Mouse (Mus musculus) heart, adult 9 months (tissue): ENCODE measurements around the gene Pxt1.

ENCODE experiments used
- DNase-seq, 2 experiments: peaks; one replicate each; pipeline ENCODE4 v3.0.0; 2022; ENCODE audit warnings: low spot score in 2 of 2

The Pxt1 gene

GRCm38 (mm10) chr17:28913940-28914339 lies 29.7 kb downstream of the Pxt1 start:
- no peak for DNase-seq

DNA sequence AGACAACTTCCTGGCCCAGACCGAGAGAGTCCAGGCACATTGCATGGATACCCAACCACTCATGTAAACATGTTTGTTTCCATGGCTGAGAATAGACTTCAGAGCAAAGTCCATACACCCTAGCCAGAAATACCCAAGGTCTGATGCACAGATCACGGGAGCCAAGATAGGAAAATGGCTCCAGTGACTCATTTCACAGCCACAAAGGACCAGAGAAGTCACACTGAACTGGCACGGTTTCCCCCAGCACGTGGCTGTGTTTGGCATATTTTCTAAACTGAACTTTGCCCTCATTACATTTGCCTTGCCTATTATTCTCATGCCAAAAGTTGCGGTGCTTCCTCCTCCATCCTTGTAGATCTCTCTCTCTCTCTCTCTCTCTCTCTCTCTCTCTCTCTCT lies 30.4 kb downstream of the Pxt1 start:
- DNase-seq: peak in 1 of 2 experiments; percentile 26

DNA sequence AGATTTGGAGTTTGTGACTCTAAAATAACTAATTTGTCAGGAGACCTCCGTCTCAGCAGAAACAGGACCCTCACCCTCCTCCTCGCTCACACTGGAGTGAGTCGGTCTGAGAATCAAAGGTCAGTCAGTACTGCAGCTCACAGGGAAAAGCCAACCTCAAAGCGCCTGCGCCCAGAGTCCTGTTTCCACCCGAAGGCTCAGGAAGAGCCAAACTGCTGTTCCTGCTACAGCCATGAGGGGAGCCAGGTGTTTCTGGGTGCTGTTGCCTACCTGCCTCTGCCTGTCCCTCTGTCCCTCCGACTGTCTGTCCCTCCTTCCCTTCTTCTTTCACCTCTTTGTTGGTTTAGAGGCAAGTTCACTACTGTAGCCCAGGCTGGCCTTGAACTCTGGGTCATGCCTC lies 33.5 kb downstream of the Pxt1 start:
- no peak for DNase-seq

- DNase-seq: no peak
These were observed 34.2 kb downstream of the Pxt1 start for GRCm38 (mm10) chr17:28909252-28909941.

DNA sequence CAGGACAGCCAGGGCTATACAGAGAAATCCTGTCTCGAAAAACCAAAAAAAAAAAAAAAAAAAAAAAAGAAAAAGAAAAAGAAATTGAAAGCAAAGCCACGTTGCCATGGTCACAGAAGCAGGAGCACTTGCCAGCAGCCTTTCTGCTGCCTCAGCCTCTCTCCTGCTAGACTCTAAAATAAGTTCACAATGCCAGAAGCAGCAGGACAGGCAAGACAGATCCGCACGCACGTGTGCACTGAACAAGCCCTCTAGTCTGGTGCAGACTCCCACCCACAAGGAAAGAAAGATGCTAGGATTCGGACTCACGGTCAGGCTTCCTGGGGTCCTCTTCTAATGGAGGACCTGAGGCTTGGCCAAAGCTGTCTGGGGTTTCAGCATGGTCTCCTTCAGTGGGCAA lies 35.7 kb downstream of the Pxt1 start:
- DNase-seq: no peak

DNA sequence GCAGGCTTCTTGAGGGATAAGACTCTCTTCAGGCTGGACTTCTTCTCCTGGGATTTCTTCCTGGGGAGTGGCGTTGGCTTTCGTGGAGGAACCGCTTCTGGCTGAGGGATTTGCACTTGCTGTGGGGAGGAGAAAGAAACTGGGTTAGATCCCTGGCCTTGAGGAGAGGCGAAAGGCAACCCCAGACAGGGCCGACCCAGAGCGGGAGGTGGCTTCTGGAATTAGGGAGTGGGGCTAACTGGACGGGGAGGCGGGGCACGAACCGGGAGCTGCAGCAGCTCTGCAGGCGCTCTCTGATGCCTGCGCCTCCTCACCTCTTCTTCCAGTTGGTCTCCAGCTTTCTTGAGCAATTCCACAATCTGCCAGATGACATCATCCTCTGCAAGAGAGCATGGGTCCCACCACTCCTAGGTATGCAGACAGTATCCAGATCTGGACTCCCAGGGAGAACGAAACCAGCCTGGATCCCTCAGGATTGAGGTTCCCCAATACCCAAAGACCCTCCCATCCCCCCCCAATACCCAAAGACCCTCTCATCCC lies 38.2 kb downstream of the Pxt1 start:
- DNase-seq: no peak

DNA sequence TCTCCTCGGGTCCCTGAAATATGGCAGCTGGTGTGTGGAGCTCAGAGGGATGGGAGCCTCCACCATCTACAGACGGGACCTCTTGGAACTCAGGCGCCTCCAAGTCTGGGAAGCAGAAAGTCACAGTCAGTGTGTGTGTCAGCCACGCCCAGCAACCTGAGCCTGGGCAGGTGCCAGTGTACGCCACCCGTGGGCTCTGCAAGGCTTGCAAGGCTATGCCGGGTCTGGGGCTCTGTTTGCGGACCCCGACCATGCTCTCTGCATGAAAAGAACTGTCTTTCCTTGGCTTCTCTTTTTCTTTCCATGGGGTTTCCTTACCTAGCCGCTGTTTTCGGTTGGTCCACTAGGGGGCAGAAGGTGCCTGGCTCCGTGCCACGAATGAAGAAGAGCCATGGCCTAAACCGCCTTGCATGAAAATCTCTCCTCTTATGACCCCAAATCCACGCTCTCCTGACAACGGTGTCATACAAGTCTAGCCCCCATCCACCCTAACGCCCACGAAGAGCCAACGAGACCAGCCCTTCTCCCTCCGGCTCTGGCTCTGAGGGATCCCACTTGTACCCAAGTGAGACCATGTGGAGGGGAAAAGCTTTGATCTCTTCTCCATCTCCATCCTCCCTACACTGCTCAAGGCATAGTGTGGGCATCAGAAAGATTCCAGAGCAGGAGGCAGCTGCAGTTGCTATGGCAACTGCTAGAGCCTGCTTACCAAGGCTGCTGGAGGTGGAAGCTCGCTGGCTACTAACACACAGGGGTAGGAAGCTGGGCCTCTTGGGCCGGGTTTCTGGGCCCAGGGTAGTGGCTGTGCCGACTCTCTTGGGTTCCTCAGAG lies 38.9 kb downstream of the Pxt1 start:
- peak in 1 of 2 experiments; percentile 60 for DNase-seq

- DNase-seq: no peak
These were observed 42.1 kb downstream of the Pxt1 start for GRCm38 (mm10) chr17:28901559-28901958.

- no peak for DNase-seq
These were observed 44.2 kb downstream of the Pxt1 start for GRCm38 (mm10) chr17:28899427-28899826.

DNA sequence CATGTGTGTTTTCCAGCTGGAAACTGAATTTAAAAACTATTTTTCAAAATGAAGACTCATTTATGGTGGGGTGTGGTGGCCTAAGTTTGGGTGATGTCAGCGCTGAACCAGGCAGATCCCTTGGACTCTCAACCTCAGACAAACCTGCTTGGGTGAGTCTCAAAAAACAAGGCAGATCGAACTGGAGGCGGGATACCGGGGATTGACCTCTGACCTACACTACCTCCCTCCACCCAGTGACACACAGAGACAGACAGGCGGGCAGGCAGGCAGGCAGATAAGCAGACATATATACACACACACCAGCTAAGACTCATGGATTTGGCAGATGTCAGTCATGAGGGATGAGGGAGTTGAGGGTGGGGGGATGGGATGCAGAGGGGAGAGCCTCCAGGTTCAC lies 45.4 kb downstream of the Pxt1 start:
- no peak for DNase-seq

DNA sequence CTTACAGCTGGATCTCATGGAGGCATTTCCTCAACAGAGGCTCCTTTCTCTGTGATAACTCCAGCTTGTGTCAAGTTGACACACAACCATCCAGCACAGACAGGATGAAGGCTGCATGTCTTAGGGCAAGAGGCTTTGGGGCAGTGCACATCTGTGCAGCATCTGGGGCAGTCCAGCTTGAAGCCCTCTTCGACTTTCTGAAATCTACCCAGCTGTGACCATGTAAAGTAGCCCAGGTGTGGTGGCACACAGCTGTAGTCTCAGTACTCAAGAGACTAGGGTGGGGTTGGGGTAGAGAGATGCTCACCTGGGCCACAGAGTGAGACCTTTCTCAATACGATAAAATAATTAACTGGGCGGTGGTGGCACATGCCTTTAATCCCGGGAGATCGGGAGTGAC lies 45.8 kb downstream of the Pxt1 start:
- DNase-seq: no peak

- no peak for DNase-seq
These were observed 47.4 kb downstream of the Pxt1 start for GRCm38 (mm10) chr17:28896095-28896780.

DNA sequence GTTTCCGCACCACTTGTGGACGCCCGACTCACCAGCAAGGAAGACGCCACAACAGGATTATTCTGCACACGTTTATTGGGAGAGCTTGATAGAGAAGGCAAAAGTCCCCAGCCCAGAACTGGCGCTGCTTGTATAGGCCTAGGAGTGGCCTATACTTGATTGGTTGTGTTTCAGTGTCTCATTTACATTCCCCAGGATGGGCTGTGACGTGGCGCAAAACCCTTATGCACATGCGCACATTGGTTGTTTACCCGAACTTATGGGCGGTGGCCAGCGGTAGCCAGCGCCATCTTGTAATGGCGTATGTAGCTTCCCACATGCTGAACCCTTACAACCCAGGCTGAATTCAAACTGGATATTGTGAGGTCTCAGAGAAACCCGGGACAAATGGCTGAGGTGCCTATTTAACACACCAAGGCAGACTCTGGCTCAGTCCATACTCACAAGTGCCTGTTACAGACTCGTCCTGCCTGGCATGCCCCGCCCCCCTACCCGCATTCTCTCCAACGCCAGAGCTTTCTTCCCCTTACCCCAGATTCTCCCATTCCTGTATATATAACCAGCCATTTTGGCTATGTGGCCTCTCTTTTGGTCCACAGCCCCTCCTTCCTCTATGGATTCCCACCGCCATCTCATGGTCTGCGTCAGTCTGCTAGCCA lies 48.3 kb downstream of the Pxt1 start:
- DNase-seq: no peak

DNA sequence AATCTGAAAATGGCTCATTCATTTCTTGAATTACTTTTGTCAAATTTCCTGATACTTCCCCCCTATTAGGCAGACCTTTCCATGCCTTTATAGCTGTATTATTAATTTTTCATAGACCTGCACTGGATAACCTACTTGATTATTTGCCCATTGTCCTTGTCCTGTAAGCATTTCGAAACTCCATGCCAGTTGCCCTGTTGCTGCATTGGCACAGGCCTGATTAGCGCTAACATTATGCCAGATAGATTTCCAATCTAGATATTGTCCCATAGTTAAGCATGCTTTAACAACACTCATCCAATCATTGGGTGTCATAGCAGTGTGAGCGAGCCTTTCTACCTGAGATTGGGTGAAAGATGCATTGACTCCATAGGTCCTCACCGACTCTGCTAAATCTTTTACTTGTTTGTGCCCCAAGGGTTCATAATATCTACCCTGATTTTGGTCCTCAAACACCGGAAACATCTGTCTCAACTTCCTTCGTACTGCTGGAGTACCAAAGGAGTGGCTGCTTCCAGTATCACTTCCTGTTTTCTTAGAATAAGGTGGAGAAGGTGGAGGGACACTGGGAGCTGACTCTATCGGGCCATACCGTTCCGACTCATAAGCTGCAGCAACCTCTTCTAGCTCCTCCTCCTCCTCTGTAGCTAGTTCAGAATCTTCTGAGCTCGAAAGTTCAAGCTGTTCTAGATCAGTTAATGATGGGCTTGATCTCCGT lies 49.4 kb downstream of the Pxt1 start:
- peak; percentile 31 to 61 for DNase-seq

DNA sequence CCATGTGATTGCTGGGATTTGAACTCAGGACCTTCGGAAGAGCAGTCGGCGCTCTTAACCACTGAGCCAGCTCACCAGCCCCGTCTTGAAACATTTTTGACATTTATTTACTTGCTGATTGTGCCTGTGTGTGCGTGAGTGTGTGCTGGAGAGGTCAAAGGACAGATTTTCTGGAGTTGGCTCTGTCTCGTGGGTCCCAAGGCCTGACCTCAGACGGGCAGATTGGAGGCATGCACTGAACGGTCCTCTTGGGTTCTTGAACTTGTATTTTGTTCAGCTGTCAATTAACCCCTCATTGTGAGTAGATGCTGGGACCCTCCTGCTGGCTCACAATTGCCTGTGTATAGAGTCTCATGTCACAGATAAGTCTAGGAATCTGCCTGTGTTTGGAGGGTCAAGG lies 57.4 kb downstream of the Pxt1 start:
- DNase-seq: no peak

- DNase-seq: no peak
These were observed 58.4 kb downstream of the Pxt1 start for GRCm38 (mm10) chr17:28885231-28885630.
